Mouse (Mus musculus) kidney, embryonic 14.5 days (tissue): ENCODE results near the gene Galntl6. TPM values are rescaled to one million over a fixed set of nuclear protein-coding genes. Genes with fewer than 3 reads are reported as not detected.

Experiments
- ATAC-seq: fragments of 200-750 bp; cut with Nextera tagmentation; 2 replicates; pipeline ENCODE4 v1.8.0; 2017; ENCODE audit warnings: moderate number of reproducible peaks, mild to moderate bottlenecking, moderate TSS enrichment, moderate library complexity; ENCODE audit not compliant: low FRiP score, low TSS enrichment
- H3K27ac ChIP-seq: fragments of 300-500 bp; sonication (generic); 2 replicates; pipeline ENCODE4 v1.5.1; 2014; ENCODE audit warnings: low read depth, mild to moderate bottlenecking, low read length, moderate library complexity, mixed read lengths
- H3K27me3 ChIP-seq: fragments of 300-500 bp; sonication (generic); 2 replicates; pipeline ENCODE4 v1.6.1; 2014; ENCODE audit warnings: mild to moderate bottlenecking, low read length; ENCODE audit not compliant: control insufficient read depth, insufficient read depth
- H3K36me3 ChIP-seq: fragments of 300-500 bp; sonication (generic); 2 replicates; pipeline ENCODE4 v1.6.1; 2014; ENCODE audit warnings: low read length, mixed read lengths; ENCODE audit not compliant: control insufficient read depth, insufficient read depth
- H3K4me1 ChIP-seq: fragments of 300-500 bp; sonication (generic); 2 replicates; pipeline ENCODE4 v1.6.1; 2014; ENCODE audit warnings: low read length, mixed read lengths; ENCODE audit not compliant: control insufficient read depth, insufficient read depth
- H3K4me2 ChIP-seq: fragments of 300-500 bp; sonication (generic); replicated peaks from 2 replicates; pipeline ENCODE4 v1.6.1; 2014; ENCODE audit warnings: low read depth, mild to moderate bottlenecking, low read length
- H3K4me3 ChIP-seq: fragments of 300-500 bp; sonication (generic); 2 replicates; pipeline ENCODE4 v1.5.1; 2014; ENCODE audit warnings: mild to moderate bottlenecking, low read length
- H3K9ac ChIP-seq: fragments of 300-500 bp; sonication (generic); 2 replicates; pipeline ENCODE4 v1.6.1; 2014; ENCODE audit warnings: low read depth, mild to moderate bottlenecking, low read length, moderate library complexity
- H3K9me3 ChIP-seq: fragments of 300-500 bp; sonication (generic); 2 replicates; pipeline ENCODE4 v1.6.1; 2016; ENCODE audit warnings: low read length; ENCODE audit not compliant: control insufficient read depth
- WGBS: fragments of 180-500 bp; shearing (Covaris S2); extraction: QIAGEN DNeasy Blood & Tissue Kit; methylation state at CpG from one replicate; pipeline ENCODE4 v1.1.7; 2014; 5-methylcytosine and 5-hydroxymethylcytosine counted together
- polyA plus RNA-seq: library from polyadenylated mRNA; unstranded; fragments of >200 nt; fragmentation: Nextera tagmentation; extraction: Ambion mirVana; gene quantifications from 2 replicates; pipeline ENCODE4 v1.2.1, GENCODE M21; 2014

Galntl6 gene
- polyA plus RNA-seq, 1 experiment from 2014 or later: 2.1 TPM

DNA sequence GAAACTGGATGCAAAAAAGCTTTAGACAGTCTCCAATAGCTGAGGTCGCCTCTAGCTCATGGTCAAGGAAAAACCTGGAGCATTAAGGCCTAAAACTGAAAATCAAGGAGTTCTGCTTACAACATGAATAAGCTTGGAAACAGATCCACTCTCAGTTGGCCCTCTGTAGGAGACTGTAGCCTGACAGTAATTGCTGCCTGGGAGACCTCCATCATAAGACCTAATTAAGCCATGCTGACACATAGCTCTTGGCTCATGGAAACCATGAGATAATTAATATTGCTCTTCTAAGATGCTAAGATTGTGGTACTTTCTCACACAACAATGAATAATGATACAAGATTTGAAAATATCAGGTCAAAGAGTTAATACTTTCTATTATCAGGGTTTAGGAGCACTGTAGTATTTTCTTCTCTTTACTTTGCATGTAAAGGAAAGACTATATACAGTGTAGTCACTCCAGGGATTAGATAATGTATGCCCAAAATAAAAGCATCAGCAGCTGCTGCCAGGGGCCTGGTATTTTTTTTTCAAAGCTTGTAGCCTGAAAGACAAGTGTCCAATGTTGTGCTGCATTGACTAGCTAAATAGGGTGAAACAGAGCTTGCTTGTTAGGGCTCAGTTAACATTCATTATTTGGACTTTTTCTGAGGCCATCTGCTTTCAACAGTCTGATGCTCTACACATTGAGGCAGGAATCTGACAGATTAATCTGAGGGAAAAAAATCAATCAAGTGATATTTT is 922.8 kb downstream of the Galntl6 start:
- no peaks in the 10 kb centered on the region for H3K9me3 ChIP-seq
- no peaks in the 10 kb centered on the region for H3K36me3 ChIP-seq
- ATAC-seq: no peak
- 91% methylated on average over 1 of the region's 1 CpGs for WGBS
- no peak overlapping the region for H3K27ac ChIP-seq
- H3K27me3 ChIP-seq: no peaks in the 10 kb centered on the region
- H3K4me2 ChIP-seq: no peak overlapping the region
- no peak overlapping the region for H3K9ac ChIP-seq
- no peaks in the 10 kb centered on the region for H3K4me1 ChIP-seq
- no peak overlapping the region for H3K4me3 ChIP-seq

- Histone ChIP-seq H3K9ac (no peak overlapping the region), H3K4me3 (no peak overlapping the region), H3K27me3 (no peaks in the 10 kb centered on the region), H3K4me1 (no peaks in the 10 kb centered on the region), H3K4me2 (no peak overlapping the region), H3K36me3 (no peaks in the 10 kb centered on the region), H3K27ac (no peak overlapping the region), H3K9me3 (no peaks in the 10 kb centered on the region)
- no peak for ATAC-seq
- WGBS: 68% methylated on average over 4 of the region's 4 CpGs
These were observed 935.1 kb downstream of the Galntl6 start for GRCm38 (mm10) chr8:57977372-57977771.

DNA sequence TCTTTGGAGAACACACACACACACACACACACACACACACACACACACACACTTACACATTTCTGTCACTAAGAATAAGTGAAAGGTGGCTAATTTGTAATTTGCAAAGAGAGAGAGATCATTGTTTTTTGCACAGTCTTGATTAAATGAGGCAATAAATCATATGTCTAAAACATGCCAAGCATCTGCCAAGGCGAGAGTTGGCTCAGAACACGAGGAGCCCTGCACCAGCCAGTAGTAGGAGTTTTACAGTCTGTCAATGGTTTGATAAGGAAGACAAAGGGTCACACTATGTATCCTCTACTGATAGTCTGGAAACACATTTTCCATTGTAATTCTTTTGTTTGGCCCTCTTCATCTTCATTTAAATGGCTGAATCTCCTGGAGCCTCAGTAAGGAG is 938.3 kb downstream of the Galntl6 start:
- 47% methylated on average over 2 of the region's 2 CpGs for WGBS
- Histone ChIP-seq H3K36me3 (no peaks in the 10 kb centered on the region), H3K9me3 (no peaks in the 10 kb centered on the region), H3K9ac (no peak overlapping the region), H3K4me2 (no peak overlapping the region), H3K4me1 (no peaks in the 10 kb centered on the region), H3K27me3 (no peaks in the 10 kb centered on the region), H3K4me3 (no peak overlapping the region), H3K27ac (no peak overlapping the region)
- no peak for ATAC-seq

DNA sequence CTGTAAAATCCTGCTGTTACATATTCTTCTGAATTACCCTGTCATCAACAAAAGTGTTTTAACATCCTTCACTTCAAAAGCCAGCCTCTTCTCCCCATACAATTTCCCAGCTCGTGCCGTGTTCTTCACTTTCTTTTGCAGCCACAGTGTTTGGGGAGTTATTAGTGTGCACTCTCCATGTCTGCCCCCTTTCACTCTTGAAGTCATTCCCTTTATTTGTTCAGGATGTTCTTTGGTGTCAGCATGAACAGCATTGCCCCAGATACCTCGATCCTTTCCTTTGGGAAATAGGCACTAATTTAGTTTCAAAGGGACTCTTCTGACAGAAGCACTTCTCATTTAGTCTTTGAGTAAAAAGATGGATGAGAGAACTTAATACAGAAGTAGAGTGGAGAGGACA is 939.6 kb downstream of the Galntl6 start:
- no peak for ATAC-seq
- Histone ChIP-seq H3K27me3 (no peaks in the 10 kb centered on the region), H3K9ac (no peak overlapping the region), H3K4me2 (no peak overlapping the region), H3K4me3 (no peak overlapping the region), H3K9me3 (no peaks in the 10 kb centered on the region), H3K4me1 (no peaks in the 10 kb centered on the region), H3K27ac (no peak overlapping the region), H3K36me3 (no peaks in the 10 kb centered on the region)
- whole genome bisulfite sequencing: 58% methylated on average over 3 of the region's 3 CpGs

- H3K27ac ChIP-seq: no peak overlapping the region
- no peak overlapping the region for H3K4me3 ChIP-seq
- 20% methylated on average over 6 of the region's 6 CpGs for WGBS
- no peak overlapping the region for H3K4me2 ChIP-seq
- no peak for ATAC-seq
- no peaks in the 10 kb centered on the region for H3K27me3 ChIP-seq
- no peak overlapping the region for H3K9ac ChIP-seq
- no peaks in the 10 kb centered on the region for H3K36me3 ChIP-seq
- 0 out of 2 replicates have a peak, but pooled peaks cover 4% of the 10 kb centered on the region for H3K4me1 ChIP-seq
- no peaks in the 10 kb centered on the region for H3K9me3 ChIP-seq
These were observed 945.8 kb downstream of the Galntl6 start for GRCm38 (mm10) chr8:57966676-57967075.

DNA sequence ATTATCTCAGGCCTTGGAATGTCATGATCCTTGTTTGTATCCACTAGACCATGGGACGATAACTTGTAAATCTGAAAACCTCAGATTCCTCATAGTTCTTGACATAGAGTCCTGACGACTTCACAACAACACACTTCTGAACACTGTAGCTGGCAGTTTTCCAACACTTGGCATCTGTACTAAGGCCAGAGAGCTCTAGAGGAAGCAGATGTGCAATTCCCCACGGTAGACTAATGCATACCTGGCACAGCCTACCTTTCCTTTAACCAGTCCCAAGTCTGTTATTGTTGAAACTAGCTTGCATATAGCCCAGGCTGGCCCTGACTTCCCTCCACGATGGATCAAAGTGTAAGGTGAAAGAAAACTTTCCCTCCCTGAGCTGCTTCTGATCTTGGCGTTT is 946.9 kb downstream of the Galntl6 start:
- Histone ChIP-seq H3K9ac (no peak overlapping the region), H3K36me3 (no peaks in the 10 kb centered on the region), H3K27ac (no peak overlapping the region), H3K4me2 (no peak overlapping the region), H3K9me3 (no peaks in the 10 kb centered on the region), H3K4me1 (0 out of 2 replicates have a peak, but pooled peaks cover 4% of the 10 kb centered on the region), H3K27me3 (no peaks in the 10 kb centered on the region), H3K4me3 (no peak overlapping the region)
- ATAC-seq: no peak
- WGBS: 51% methylated on average over 5 of the region's 5 CpGs

DNA sequence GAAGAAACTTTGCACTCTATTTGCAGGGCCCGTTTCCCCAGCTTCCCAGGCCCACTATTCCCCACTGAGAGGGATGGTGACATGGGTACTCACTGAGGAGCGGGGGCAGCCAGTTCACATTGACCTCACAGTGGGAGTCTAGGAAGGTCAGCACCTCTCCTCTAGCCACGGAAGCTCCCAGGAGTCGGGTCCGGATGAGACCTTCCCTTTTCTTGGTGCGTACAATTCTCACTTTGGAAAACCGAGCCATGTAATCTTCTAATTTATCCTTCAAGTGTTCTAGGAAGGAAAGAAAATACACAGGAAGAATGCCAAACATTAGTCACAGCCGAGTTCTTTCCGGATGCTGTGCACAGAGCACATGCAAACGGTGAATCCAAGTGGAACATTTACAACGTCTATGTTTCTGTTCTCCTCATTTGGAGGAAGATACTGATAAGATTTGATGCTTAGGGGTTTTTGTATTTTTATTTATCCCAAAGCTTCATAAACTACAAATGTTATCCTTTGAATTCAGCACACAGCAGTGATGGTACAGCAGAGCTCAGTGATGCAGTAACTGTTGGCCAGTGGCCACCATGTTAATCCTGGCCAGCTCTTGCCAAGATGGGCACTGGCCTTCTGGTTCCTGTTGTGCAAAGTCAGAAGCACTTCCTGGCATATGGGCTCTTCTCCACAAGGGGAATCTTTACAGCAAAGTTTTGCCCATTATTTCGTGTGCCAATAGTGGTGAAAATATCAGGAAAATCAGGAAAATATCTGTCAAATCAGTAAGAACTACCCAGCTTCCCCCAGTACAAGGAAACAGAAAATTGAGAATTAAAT is 949.9 kb downstream of the Galntl6 start:
- WGBS: 16% methylated on average over 12 of the region's 12 CpGs
- Histone ChIP-seq H3K27ac (no peak overlapping the region), H3K9ac (no peak overlapping the region), H3K4me2 (no peak overlapping the region; the same call in 1 of the 2 replicates), H3K36me3 (no peaks in the 10 kb centered on the region), H3K4me1 (0 out of 2 replicates have a peak, but pooled peaks cover 4% of the 10 kb centered on the region), H3K9me3 (no peaks in the 10 kb centered on the region), H3K27me3 (no peaks in the 10 kb centered on the region), H3K4me3 (no peak overlapping the region)
- ATAC-seq: peak; percentile 71; the same call in 1 of the 2 replicates

DNA sequence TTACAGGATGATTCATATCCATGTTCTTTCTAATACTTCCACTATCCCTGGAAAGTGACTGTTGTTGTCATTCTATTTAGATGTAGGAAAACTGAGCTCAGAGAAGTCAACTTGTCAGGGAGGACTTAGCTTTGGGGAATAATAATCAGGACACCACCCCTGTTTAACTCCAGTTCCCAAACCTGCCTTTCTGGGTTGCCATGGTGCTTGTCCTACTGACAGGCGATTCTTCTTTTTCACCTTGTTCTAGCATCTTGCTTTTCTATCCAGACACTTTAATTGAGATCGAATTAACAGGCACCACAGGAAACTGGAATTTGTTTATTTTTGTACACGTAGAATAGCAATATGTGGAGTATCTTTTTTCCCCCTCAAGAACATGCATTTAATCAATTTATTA is 953.3 kb downstream of the Galntl6 start:
- Histone ChIP-seq H3K27me3 (no peaks in the 10 kb centered on the region), H3K27ac (no peak overlapping the region), H3K4me1 (0 out of 2 replicates have a peak, but pooled peaks cover 4% of the 10 kb centered on the region), H3K36me3 (no peaks in the 10 kb centered on the region), H3K9me3 (no peaks in the 10 kb centered on the region), H3K4me3 (no peak overlapping the region), H3K9ac (no peak overlapping the region), H3K4me2 (no peak overlapping the region)
- WGBS: 41% methylated on average over 3 of the region's 3 CpGs
- ATAC-seq: no peak
